Mouse (Mus musculus): ENCODE results near the gene Mtmr3.
"Not testable (repeated sequence)": the region's sequence is repeated elsewhere in the genome, so short reads cannot be mapped to it uniquely, and the experiment has no call there.

The Mtmr3 gene

GRCm38 (mm10) chr11:4602691-4603441 lies 8.2 kb upstream of the Mtmr3 start:
- in situ Hi-C loops (cut with MboI, MseI) = loop anchor here (5.0 kb wide), 1 partner anchor 39 kb away; no protein-coding TSS in a partner anchor

DNA sequence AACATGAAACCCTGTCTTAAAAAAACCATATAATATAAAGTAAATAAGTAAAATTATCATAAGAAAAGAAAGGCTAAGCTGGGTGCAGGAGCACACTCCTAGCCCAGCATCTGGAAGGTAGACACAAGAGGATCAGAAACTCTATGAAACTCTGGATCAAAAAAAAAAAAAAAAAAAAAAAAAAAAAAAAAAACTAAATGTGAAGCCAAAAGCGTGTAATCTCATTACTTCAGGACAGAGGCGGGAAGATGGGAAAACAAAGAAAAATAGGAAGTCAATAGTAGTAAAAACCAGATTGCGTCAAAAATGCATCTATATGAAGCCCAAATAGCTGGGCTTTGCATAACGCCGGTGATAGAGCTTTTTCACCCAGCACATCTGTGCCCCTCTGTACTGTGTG lies 7.2 kb upstream of the Mtmr3 start:
- in situ Hi-C loops (cut with MboI, MseI) = loop anchor here (5.0 kb wide), 1 partner anchor 40 kb away; no protein-coding TSS in a partner anchor

DNA sequence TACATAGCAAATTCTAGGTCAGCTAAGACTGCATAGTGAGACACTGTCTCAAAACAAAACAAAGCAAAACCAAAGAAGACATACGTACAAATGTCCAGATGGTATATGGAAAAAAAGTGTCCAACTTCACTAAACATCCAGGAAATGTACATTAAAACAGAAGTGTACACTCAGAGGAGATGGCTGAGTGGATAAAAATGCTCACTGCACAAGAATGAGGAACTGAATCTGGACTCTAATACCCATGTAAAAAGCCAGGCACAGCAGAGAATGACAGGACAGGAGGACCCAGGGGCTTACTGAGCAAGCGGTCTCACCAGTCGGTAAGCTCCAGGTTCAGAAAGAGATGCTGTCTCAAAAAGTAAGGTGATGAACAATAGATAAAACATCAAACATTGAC lies 5.3 kb upstream of the Mtmr3 start:
- in situ Hi-C loops (cut with MboI, MseI) = loop anchor here (5.0 kb wide), 2 partner anchors 42 to 102 kb away; partner anchors contain the start of genes Uqcr10 and Zmat5

GRCm38 (mm10) chr11:4598411-4598810 lies 3.7 kb upstream of the Mtmr3 start:
- in situ Hi-C loops (cut with MboI, MseI) = loop anchor here (5.0 kb wide), 1 partner anchor 104 kb away; the partner anchor contains the start of genes Uqcr10 and Zmat5

- in situ Hi-C loops (cut with MboI, MseI) = no loop called here
Observed at GRCm38 (mm10) chr11:4593849-4594607, 635 bp downstream of the Mtmr3 start.

DNA sequence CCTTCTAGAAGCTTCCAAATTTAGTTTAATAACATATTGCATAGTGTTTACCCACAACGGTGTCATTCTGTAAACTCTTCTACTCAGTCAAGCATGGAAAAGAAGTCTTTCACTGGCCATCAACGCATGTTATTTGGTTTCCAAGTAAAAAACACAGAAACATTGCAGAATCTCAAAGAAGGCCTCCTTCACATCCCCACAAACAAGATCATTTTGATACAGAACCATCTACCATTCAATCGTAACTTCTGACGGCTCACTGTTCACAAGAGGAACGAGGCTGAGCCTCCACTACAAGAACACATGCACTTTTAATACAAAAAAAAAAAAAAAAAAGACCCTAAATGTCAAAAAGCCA lies 1.2 kb downstream of the Mtmr3 start:
- in situ Hi-C loops (cut with MboI, MseI) = no loop called here

GRCm38 (mm10) chr11:4591811-4592210 lies 2.9 kb downstream of the Mtmr3 start:
- in situ Hi-C loops (cut with MboI, MseI) = no loop called here

GRCm38 (mm10) chr11:4578682-4579081 lies 16.0 kb downstream of the Mtmr3 start:
- in situ Hi-C loops (cut with MboI, MseI) = no loop called here

DNA sequence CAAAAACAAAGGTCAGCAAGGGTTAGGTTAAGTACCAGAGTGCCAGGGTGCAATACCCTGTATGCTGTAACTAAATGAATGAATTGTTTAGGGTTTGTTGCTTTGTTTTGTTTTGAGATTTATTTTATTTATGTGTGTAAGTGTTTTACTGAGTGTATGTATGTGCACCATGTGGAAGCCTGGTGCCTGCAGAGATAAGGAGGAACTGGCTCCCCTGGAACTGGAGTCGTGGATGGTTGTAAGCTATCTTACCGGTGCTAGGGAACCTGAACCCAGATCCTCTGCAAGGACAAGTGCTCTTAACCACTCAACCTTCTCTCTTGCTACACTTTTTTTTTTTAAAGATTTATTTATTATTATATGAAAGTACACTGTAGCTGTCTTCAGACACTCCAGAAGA lies 17.6 kb downstream of the Mtmr3 start:
- in situ Hi-C loops (cut with MboI, MseI) = no loop called here

DNA sequence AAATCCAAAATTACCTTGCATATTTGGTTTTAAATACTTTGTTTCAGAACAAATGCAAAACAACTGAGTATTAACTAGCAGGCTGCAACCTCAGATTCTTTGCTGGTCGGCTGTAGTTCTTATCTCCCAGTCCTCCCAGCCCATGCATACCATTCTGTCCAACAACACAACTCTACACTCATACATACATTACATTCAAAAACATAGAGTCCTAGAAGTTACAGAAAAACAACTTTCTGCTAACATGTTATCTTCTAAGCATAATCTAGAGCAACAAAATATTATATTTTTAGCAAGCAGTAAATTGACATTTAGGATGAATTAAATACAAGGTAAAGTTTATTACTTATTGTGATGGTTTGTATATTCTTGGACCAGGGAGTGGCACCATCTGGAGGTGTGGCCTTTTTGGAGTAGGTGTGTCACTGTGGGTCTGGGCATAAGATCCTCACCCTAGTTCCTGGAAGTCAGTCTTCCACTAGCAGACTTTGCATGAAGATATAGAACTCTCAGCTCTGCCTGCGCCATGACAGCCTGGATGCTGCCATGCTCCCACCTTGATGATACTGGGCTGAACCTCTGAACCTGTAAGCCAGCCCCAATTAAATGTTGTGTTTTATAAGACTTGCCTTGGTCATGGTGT lies 18.5 kb downstream of the Mtmr3 start:
- in situ Hi-C loops (cut with MboI, MseI) = not testable (repeated sequence)

- in situ Hi-C loops (cut with MboI, MseI) = no loop called here
Observed at GRCm38 (mm10) chr11:4571491-4571901, 23.2 kb downstream of the Mtmr3 start.

- in situ Hi-C loops (cut with MboI, MseI) = no loop called here
Observed at GRCm38 (mm10) chr11:4566333-4566732, 28.3 kb downstream of the Mtmr3 start.

- in situ Hi-C loops (cut with MboI, MseI) = no loop called here
Observed at GRCm38 (mm10) chr11:4565545-4565944, 29.1 kb downstream of the Mtmr3 start.

DNA sequence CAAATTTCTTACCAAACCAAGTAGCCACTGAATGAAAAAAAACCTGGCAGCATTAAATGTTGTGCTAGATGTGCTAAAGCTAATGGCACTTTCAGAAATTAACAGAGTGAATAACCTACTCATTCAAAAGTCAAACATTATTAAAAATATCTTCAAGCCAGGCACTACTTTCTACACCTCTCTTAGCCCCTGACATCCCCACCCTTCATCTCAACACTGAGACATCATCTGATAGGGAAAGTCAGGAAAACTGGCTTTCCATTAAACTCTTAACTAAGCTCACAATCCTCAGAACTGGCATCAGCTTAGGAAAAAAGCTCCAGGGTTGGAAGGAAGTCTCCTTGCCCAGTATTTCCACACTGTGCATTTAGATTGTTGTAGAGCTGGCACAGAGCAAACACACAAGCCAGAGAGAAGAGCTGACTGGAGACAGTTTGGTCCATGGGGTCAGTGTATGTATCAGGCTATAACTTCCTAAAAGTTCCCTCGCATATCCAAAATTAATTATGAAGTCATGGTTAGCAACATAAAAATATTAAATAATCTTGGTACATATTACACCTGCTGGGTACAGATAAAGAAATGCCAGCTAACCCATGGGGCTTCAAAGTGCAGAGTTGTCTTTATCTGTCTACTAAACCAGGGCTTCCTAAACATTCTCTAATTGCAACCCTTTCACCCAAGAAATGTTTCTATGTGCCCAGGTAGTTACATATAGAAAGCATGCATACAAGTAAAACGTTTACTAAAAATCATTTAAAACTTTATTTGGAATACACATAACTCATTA lies 41.2 kb downstream of the Mtmr3 start:
- in situ Hi-C loops (cut with MboI, MseI) = no loop called here

GRCm38 (mm10) chr11:4547569-4547968 lies 47.1 kb downstream of the Mtmr3 start:
- in situ Hi-C loops (cut with MboI, MseI) = no loop called here

- in situ Hi-C loops (cut with MboI, MseI) = no loop called here
Observed at GRCm38 (mm10) chr11:4545976-4546375, 48.7 kb downstream of the Mtmr3 start.

DNA sequence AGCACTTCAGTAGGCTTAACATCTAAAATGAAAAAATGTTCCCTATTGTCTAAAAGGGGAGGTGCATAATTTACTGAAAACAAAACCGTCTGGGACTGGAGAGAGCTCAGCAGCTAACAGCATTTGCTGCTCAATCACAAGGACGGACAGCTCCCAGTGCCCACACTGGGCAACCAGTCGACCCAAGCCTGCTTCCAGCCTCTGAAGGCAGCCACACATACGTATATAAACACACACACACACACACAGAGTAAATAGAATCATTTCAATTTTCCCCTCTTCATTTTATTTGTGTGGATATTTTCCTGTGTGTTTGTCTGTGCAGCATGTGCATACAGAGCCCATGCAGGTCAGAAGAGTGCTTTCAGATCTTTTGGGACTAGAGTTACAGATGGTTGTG lies 49.3 kb downstream of the Mtmr3 start:
- in situ Hi-C loops (cut with MboI, MseI) = no loop called here

DNA sequence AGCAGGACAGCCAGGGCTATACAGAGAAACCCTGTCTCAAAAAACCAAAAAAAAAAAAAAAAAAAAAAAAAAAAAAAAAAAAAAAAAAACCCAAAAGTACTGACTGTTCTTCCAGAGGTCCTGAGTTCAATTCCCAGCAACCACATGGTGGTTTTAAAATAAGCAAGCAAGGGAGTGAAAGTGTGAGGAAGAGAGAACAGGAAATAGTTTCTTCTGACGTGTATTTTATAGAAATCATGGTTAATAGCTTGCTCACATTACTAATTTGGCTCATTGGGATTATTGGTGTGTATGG lies 50.1 kb downstream of the Mtmr3 start:
- in situ Hi-C loops (cut with MboI, MseI) = not testable (repeated sequence)

GRCm38 (mm10) chr11:4543746-4544626 lies 50.7 kb downstream of the Mtmr3 start:
- in situ Hi-C loops (cut with MboI, MseI) = no loop called here

DNA sequence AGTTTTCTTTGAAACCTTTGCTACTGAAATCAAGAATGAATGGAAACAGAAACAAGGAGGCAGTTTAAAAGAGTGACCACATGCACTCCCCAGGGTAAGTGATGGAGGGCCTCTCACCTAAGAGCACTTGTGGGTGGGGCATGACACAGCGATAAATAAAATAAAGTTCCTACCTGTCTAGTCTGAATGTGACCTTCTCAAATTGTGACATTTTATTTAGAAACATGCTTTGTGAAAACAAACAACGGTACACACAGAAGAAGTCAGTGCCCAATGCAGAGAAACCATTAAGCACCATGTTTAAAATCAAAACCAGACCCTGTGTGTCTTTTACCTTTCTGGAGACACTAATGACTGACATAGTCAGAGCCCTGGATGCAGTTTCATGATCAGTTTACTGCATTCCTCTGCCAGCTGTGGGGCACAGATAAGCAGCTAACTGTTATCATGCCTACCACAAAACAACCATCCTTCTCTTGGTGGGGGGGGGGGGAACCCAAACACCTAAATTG lies 51.6 kb downstream of the Mtmr3 start:
- in situ Hi-C loops (cut with MboI, MseI) = no loop called here

DNA sequence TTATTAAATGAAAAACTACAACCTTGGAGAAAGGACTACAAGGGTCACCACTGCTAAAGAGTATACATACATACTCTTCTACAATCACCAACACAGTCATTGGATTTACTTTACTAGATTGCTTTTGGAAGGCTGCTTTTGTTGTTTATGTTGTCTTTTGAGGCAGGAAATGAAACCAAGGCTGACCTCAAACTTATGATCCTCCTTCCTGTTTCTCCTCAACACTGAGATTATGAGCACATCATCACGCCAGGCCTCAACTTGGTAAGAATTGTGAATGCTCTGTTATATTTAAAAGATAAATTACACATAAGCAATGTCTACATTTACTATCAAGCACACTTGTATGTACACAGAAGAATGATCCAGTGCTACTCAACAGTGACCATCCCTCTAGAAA lies 58.0 kb downstream of the Mtmr3 start:
- in situ Hi-C loops (cut with MboI, MseI) = no loop called here

Data from T-helper 1 cell (primary cell).